Mouse (Mus musculus): ENCODE data around the gene Grhl3.

DNA sequence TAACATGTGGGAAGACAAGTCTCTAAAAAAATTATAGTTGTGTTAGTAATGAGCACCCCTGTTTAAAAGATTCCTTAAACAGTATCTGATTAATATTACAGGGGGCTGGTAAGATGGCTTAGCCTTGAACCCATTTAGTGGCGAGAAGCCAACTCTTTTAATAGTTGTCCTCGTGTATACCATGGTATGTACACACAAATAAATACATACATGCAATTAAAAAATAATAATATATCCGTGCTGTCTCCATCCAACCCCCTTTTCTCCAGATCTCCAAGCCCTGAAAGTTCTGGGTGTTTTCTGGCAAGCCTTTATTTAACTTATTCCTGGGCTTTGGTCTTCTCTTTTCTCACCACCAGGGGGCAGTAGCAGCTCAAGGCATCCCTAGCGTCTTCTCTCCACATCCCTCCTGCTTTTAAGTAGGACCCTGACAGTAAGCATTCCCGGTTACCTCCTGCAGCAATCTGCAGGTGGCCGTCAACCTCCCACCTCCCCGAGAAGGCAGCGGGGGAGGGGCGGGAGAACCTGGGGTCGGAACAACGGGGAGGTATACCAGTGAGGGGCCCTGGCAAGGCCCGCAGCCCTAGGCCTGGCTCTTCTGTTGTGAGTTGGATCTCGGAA is 64.9 kb downstream of the Grhl3 start:
- TF ChIP-seq CTCF (conservative IDR thresholded peaks at IDR 0.05; ENCODE audit: insufficient read depth, insufficient read length, low read depth, low read length) = peak; percentile 82
- TF ChIP-seq POLR2A (IDR thresholded peaks at IDR 0.05; ENCODE audit: low read depth, low read length) = no peak
